Mouse (Mus musculus) c-Kit-positive CD71-positive TER-119-negative erythroid progenitor cells, embryonic 14.5 days (primary cell): ENCODE results near the gene Lrrc7.

Experiments
- DNase-seq: peaks from one replicate; pipeline ENCODE4 v3.0.0-alpha.2; 2013; ENCODE audit warnings: low read depth

Lrrc7 gene

GRCm38 (mm10) chr3:158561987-158562360, at the start of gene Lrrc7:
Lrrc7 (minus strand) TSS chr3:158562221.
- DNase-seq: no peak

GRCm38 (mm10) chr3:158607065-158607464, 45.0 kb upstream of the Lrrc7 start:
- no peak for DNase-seq

- DNase-seq: no peak
These were observed 43.3 kb upstream of the Lrrc7 start for GRCm38 (mm10) chr3:158605274-158605673.

GRCm38 (mm10) chr3:158561256-158561986, 600 bp downstream of the Lrrc7 start:
- no peak for DNase-seq

GRCm38 (mm10) chr3:158560891-158561255, 1.1 kb downstream of the Lrrc7 start:
- DNase-seq: no peak

- no peak for DNase-seq
These were observed 2.0 kb downstream of the Lrrc7 start for GRCm38 (mm10) chr3:158559691-158560650.

GRCm38 (mm10) chr3:158559131-158559658, 2.8 kb downstream of the Lrrc7 start:
- no peak for DNase-seq

- DNase-seq: no peak
These were observed 3.4 kb downstream of the Lrrc7 start for GRCm38 (mm10) chr3:158558631-158559030.

GRCm38 (mm10) chr3:158554280-158554679, 7.7 kb downstream of the Lrrc7 start:
- no peak for DNase-seq

GRCm38 (mm10) chr3:158552105-158552504, 9.9 kb downstream of the Lrrc7 start:
- no peak for DNase-seq

- DNase-seq: no peak
These were observed 18.5 kb downstream of the Lrrc7 start for GRCm38 (mm10) chr3:158543481-158543880.

GRCm38 (mm10) chr3:158532859-158533258, 29.2 kb downstream of the Lrrc7 start:
- DNase-seq: no peak

- DNase-seq: no peak
These were observed 33.5 kb downstream of the Lrrc7 start for GRCm38 (mm10) chr3:158528471-158528870.

- DNase-seq: no peak
These were observed 68.3 kb downstream of the Lrrc7 start for GRCm38 (mm10) chr3:158493730-158494129.

GRCm38 (mm10) chr3:158479677-158480076, 82.3 kb downstream of the Lrrc7 start:
- DNase-seq: no peak

- DNase-seq: no peak
These were observed 161.4 kb downstream of the Lrrc7 start for GRCm38 (mm10) chr3:158400600-158400999.

- DNase-seq: no peak
These were observed 170.5 kb downstream of the Lrrc7 start for GRCm38 (mm10) chr3:158391534-158391933.

- no peak for DNase-seq
These were observed 174.0 kb downstream of the Lrrc7 start for GRCm38 (mm10) chr3:158388076-158388454.

- no peak for DNase-seq
These were observed 174.5 kb downstream of the Lrrc7 start for GRCm38 (mm10) chr3:158387413-158388075.

GRCm38 (mm10) chr3:158386848-158387247, 175.2 kb downstream of the Lrrc7 start:
- DNase-seq: no peak

- no peak for DNase-seq
These were observed 186.1 kb downstream of the Lrrc7 start for GRCm38 (mm10) chr3:158375885-158376284.

- no peak for DNase-seq
These were observed 192.9 kb downstream of the Lrrc7 start for GRCm38 (mm10) chr3:158369169-158369568.
